Mouse (Mus musculus) intestine, embryonic 16.5 days (tissue): ENCODE measurements around the gene Mybpc2. TPM values are rescaled to one million over a fixed set of nuclear protein-coding genes. Genes with fewer than 3 reads are reported as not detected.
A peak's percentile ranks its signal among the peaks of the same experiment; 100 is the strongest.

Source experiments
- ATAC-seq: fragments of 200-750 bp; cut with Nextera tagmentation; 2 replicates; pipeline ENCODE4 v1.8.0; 2017; ENCODE audit warnings: moderate TSS enrichment, moderate library complexity
- H3K27ac ChIP-seq: fragments of 300-500 bp; sonication (generic); 2 replicates; pipeline ENCODE4 v1.5.1; 2014; ENCODE audit warnings: mild to moderate bottlenecking, low read length
- H3K27me3 ChIP-seq: fragments of 300-500 bp; sonication (generic); replicated peaks from 2 replicates; pipeline ENCODE4 v1.6.1; 2014; ENCODE audit warnings: low read length, control low read depth, mixed read lengths; ENCODE audit not compliant: control insufficient read depth, insufficient read depth
- H3K36me3 ChIP-seq: fragments of 300-500 bp; sonication (generic); 2 replicates; pipeline ENCODE4 v1.6.1; 2014; ENCODE audit warnings: low read length, control low read depth; ENCODE audit not compliant: control insufficient read depth, insufficient read depth
- H3K4me1 ChIP-seq: fragments of 300-500 bp; sonication (generic); 2 replicates; pipeline ENCODE4 v1.6.1; 2014; ENCODE audit warnings: low read length, control low read depth, mixed read lengths; ENCODE audit not compliant: control insufficient read depth, insufficient read depth
- H3K4me2 ChIP-seq: fragments of 300-500 bp; sonication (generic); 2 replicates; pipeline ENCODE4 v1.6.1; 2014; ENCODE audit warnings: low read depth, low read length, control low read depth
- H3K4me3 ChIP-seq: fragments of 300-500 bp; sonication (generic); 2 replicates; pipeline ENCODE4 v1.5.1; 2014; ENCODE audit warnings: mild to moderate bottlenecking, low read length
- H3K9ac ChIP-seq: fragments of 300-500 bp; sonication (generic); 2 replicates; pipeline ENCODE4 v1.6.1; 2014; ENCODE audit warnings: low read depth, low read length
- H3K9me3 ChIP-seq: fragments of 300-500 bp; sonication (generic); 2 replicates; pipeline ENCODE4 v1.6.1; 2016; ENCODE audit warnings: low read length, control low read depth; ENCODE audit not compliant: control insufficient read depth
- WGBS: fragments of 180-500 bp; shearing (Covaris S2); extraction: QIAGEN DNeasy Blood & Tissue Kit; methylation state at CpG from one replicate; pipeline ENCODE4 v1.1.7; 2014; 5-methylcytosine and 5-hydroxymethylcytosine counted together
- polyA plus RNA-seq: library from polyadenylated mRNA; unstranded; fragments of >200 nt; fragmentation: Nextera tagmentation; extraction: Ambion mirVana; gene quantifications from 2 replicates; pipeline ENCODE4 v1.2.1, GENCODE M21; 2015

The Mybpc2 gene
- 0.38 and 0.45 TPM in 2 replicates for polyA plus RNA-seq

DNA sequence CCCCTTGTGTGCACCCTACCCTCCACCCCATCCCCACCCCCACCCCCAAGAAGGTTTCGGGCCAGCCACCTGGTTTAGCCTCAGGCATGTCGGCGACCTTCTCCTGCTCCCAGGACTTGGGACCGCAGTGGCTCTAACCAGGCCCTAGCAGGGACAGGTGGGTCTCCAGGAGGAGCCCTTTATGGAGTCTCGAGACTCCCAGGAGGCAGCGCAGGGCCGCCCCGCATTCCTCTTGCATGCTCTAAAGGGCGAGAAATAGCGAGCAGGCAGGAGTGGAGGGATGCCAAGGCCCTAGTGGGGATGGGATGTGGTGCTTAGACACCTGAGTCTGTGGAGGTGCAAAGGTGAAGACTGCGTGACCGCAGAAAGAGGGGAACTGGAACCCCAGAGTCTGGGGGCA is at the start of gene Mybpc2:
Gene Mybpc2, minus strand, starts transcription at position 155 of the 400 bp plus-strand sequence.
- Histone ChIP-seq H3K4me3 (peak within 1 kb of the TSS; percentile 21), H3K4me1 (peaks cover 16% of the 10 kb centered on the region), H3K9ac (peak within 1 kb of the TSS; percentile 58), H3K4me2 (peak within 1 kb of the TSS; percentile 43), H3K27ac (no peak within 1 kb of the TSS), H3K36me3 (no peaks in the 10 kb centered on the region), H3K27me3 (peaks cover 34% of the 10 kb centered on the region), H3K9me3 (no peaks in the 10 kb centered on the region)
- WGBS: 34% methylated on average over 12 of the region's 12 CpGs
- no peak for ATAC-seq

GRCm38 (mm10) chr7:44572956-44573484 is 48.6 kb upstream of the Mybpc2 start:
- no peaks in the 10 kb centered on the region for H3K4me1 ChIP-seq

DNA sequence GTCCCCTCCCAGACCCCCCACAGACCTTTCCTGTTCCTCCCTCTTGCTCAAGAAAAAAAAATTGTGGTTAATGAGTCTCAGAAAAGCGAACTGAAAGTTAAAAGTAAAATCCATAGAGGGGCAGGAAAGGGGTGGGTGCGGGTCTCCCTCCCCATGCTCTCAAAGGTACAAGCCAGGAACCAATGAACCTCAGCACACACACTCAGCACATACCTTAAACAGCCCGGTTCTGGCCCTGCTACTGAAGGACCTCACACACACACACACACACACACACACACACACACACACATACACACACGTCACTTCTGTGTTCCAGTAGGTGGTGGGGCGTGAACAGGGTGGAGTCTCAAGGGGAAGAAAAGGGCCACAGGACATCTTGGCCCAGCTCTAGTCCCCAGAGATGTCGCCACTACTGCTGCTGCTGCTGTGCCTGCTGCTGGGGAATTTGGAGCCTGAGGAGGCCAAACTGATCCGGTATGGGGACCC is 47.8 kb upstream of the Mybpc2 start, which contains the start of gene Napsa:
Gene Napsa, plus strand, starts transcription at position 168 of the 489 bp plus-strand sequence.
- Histone ChIP-seq H3K36me3 (no peaks in the 10 kb centered on the region), H3K4me3 (no peak within 1 kb of the TSS), H3K4me1 (no peaks in the 10 kb centered on the region), H3K27ac (no peak within 1 kb of the TSS), H3K27me3 (no peaks in the 10 kb centered on the region), H3K4me2 (no peak within 1 kb of the TSS), H3K9me3 (no peaks in the 10 kb centered on the region), H3K9ac (no peak within 1 kb of the TSS)
- ATAC-seq: no peak
- 34% methylated on average over 7 of the region's 7 CpGs for WGBS

More at GRCm38 (mm10) chr7:44572956-44573484, 48.6 kb upstream of the Mybpc2 start:
- Histone ChIP-seq H3K4me2 (no peak overlapping the region), H3K27ac (no peak overlapping the region), H3K36me3 (no peaks in the 10 kb centered on the region), H3K9ac (no peak overlapping the region), H3K27me3 (no peaks in the 10 kb centered on the region), H3K4me3 (no peak overlapping the region), H3K9me3 (no peaks in the 10 kb centered on the region)
- ATAC-seq: no peak
- 77% methylated on average over 5 of the region's 5 CpGs for WGBS

GRCm38 (mm10) chr7:44571811-44572210 is 47.4 kb upstream of the Mybpc2 start:
- Histone ChIP-seq H3K27ac (no peak overlapping the region), H3K9ac (no peak overlapping the region), H3K4me2 (no peak overlapping the region), H3K4me3 (no peak overlapping the region), H3K36me3 (no peaks in the 10 kb centered on the region), H3K9me3 (no peaks in the 10 kb centered on the region), H3K4me1 (no peaks in the 10 kb centered on the region), H3K27me3 (no peaks in the 10 kb centered on the region)
- WGBS: 70% methylated on average over 4 of the region's 4 CpGs
- ATAC-seq: no peak

GRCm38 (mm10) chr7:44570989-44571388 is 46.5 kb upstream of the Mybpc2 start:
- H3K9me3 ChIP-seq: no peaks in the 10 kb centered on the region
- 80% methylated on average over 6 of the region's 6 CpGs for whole genome bisulfite sequencing
- ATAC-seq: no peak
- no peaks in the 10 kb centered on the region for H3K4me1 ChIP-seq
- H3K9ac ChIP-seq: no peak overlapping the region
- no peak overlapping the region for H3K4me3 ChIP-seq
- H3K27me3 ChIP-seq: no peaks in the 10 kb centered on the region
- no peak overlapping the region for H3K4me2 ChIP-seq
- no peak overlapping the region for H3K27ac ChIP-seq
- H3K36me3 ChIP-seq: no peaks in the 10 kb centered on the region

DNA sequence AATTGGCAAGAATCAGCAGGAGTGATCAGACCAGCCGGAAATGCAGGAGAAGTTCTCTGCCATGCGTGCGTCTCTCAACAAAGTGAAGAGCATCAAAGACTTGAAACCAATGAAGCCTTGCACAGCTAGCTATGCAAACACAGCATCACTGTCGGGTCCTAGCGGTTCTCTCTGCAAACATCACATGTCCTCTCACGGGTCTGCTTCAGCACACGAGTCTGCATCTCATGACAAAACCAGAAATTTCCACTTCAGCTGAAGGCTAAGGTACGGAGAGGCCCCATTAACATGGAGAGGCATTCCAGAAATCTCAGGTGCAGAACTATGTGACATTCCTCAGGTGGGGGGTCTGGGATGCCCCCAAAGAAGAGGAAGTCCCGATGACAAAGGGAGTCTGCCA is 44.3 kb upstream of the Mybpc2 start:
- ATAC-seq: no peak
- no peak overlapping the region for H3K4me2 ChIP-seq
- no peak overlapping the region for H3K9ac ChIP-seq
- 57% methylated on average over 9 of the region's 9 CpGs for WGBS
- no peaks in the 10 kb centered on the region for H3K36me3 ChIP-seq
- no peaks in the 10 kb centered on the region for H3K9me3 ChIP-seq
- H3K27me3 ChIP-seq: no peaks in the 10 kb centered on the region
- H3K4me1 ChIP-seq: no peaks in the 10 kb centered on the region
- H3K27ac ChIP-seq: no peak overlapping the region
- H3K4me3 ChIP-seq: no peak overlapping the region

DNA sequence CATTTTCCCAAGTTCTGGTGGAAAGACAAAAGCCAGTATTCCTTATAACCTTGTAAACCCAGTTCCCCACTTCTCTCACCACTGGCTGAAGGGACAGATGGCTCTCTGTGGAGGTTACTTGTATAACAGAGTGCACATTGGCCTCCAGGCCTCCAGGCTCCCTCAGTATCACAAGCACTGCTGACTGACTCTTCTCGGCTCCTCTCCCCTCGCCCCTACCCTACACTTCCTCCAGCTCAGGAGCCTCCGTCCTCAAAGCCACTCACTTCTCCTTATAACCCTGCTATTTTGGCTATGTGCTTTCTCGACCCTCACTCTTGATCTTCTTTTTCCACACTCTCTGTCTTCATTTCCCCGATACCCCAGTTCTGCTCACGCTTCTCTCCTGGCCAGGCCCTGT is 41.0 kb upstream of the Mybpc2 start:
- ATAC-seq: no peak
- Histone ChIP-seq H3K36me3 (no peaks in the 10 kb centered on the region), H3K4me2 (no peak overlapping the region), H3K4me1 (no peaks in the 10 kb centered on the region), H3K4me3 (no peak overlapping the region), H3K9me3 (no peaks in the 10 kb centered on the region), H3K27ac (no peak overlapping the region), H3K27me3 (no peaks in the 10 kb centered on the region), H3K9ac (no peak overlapping the region)
- WGBS: 70% methylated on average over 6 of the region's 6 CpGs

DNA sequence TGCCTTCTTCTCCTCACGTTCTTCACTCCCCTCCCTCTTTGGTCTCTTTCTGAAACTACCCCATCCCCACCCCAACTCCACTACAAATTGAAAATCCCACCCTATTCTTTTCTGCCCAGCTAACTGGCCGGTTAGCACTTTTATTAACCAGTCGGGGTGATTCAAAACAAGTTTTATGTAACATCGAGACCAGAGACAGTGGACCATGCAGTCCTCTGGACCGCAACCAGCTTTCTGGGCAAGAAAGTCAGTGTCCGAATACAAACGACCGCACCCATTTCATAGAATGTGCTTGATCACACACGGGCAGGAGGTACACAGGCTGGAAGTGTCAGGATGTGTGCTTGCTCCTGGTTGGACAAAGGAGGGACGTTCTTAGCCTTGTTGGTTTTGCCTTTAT is 40.0 kb upstream of the Mybpc2 start:
- H3K4me3 ChIP-seq: no peak overlapping the region
- 82% methylated on average over 10 of the region's 10 CpGs for WGBS
- H3K9me3 ChIP-seq: no peaks in the 10 kb centered on the region
- no peak for ATAC-seq
- H3K9ac ChIP-seq: no peak overlapping the region
- no peak overlapping the region for H3K27ac ChIP-seq
- H3K36me3 ChIP-seq: no peaks in the 10 kb centered on the region
- H3K27me3 ChIP-seq: no peaks in the 10 kb centered on the region
- no peaks in the 10 kb centered on the region for H3K4me1 ChIP-seq
- no peak overlapping the region for H3K4me2 ChIP-seq

DNA sequence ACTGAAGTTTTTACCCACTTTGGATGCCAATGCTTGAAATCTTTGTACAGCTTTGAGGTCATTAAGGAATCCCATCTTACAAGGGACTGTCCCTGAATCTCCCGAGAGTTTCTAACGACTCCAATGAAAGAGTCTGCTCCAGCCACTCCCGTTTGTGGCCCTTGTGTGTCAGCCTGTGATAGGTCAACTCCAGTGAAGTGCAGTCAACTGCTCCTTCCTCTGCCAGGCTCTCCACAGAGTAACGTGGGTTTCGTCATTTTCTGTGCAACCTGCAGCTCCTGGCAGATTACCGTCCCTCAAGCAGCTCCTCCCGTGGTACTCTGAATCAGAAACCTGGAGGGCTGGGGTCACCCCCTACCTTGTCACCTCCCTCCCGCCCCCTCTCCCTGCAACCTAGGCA is 38.8 kb upstream of the Mybpc2 start:
- 50% methylated on average over 8 of the region's 8 CpGs for WGBS
- ATAC-seq: no peak

More for the DNA sequence above, 38.8 kb upstream of the Mybpc2 start:
- Histone ChIP-seq H3K27me3 (no peaks in the 10 kb centered on the region), H3K4me1 (no peaks in the 10 kb centered on the region), H3K36me3 (no peaks in the 10 kb centered on the region), H3K9me3 (no peaks in the 10 kb centered on the region), H3K27ac (no peak overlapping the region), H3K9ac (no peak overlapping the region), H3K4me2 (no peak overlapping the region), H3K4me3 (no peak overlapping the region)
